Mouse (Mus musculus): ENCODE measurements around the gene Acot7. TPM values are rescaled to one million over a fixed set of nuclear protein-coding genes. Genes with fewer than 3 reads are reported as not detected.

Gene Acot7
- polyA plus RNA-seq, 1 experiment from 2014 or later, result 71.7 TPM

DNA sequence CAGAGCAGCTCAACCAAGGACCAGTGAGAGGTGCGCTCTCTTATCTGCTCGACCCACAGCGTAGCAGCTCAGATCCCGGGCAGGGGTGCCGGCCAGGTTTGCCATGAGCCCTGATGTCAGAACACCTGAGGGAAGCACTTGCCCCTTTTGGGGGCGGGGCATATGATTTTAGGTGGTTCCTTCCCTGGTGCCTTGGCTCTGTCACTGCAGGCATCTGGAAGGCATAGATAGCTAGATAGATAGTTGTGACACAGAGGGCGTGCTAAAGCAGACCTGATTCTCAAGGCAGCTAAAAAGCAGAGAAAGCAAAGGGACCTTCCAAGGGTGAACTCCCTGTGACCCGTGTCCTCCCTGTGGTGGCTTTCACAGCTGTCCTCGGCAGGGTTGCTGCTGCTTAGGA is 85.2 kb downstream of the Acot7 start:
- Histone ChIP-seq H3K4me3 (replicated peaks) (no peak overlapping the region), H3K9ac (no peak overlapping the region), H3K9me3 (replicated peaks) (no peaks in the 10 kb centered on the region), H3K36me3 (no peaks in the 10 kb centered on the region), H3K27me3 (no peaks in the 10 kb centered on the region), H3K4me1 (peaks cover 44% of the 10 kb centered on the region), H3K27ac (peak overlapping the region; percentile 54; the same call in 1 of the 2 replicates), H3K4me2 (no peak overlapping the region)
- ATAC-seq (replicated peaks; ENCODE audit: low FRiP score), result 0 out of 2 replicates have a peak, but pooled peaks have one; percentile 3
- 63% methylated on average over 9 of the region's 9 CpGs for WGBS

DNA sequence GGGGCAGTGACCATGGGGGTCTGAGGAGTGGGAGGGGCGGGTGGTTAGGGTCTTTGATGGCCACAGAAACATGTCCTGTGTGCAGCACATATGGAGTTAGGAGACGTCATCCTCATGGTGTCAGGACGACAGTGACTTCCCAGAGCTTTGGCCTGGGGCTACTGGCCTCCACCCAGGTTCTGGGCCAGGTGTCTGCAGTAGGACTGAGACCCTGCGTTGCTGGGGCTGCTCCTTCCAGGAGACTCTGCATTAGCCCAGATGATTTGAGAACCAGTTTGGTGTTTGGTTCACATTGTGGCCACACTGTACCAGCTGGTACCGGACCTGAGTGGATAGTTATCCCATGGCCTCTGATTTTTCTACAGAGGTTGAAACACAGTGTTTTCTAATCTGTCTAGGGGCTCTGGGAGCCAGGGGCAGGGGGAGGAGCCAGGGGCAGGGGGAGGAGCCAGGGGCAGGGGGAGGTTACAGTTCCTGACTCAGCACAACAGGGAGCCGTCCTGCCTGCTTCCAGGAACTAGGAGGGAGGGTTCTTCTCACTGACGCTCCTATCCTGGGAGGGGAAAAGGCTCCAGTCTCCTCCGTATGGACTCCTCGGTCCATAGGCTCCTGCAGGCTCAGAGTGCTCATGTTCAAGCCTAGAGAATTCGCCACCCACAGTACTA is 85.7 kb downstream of the Acot7 start:
- WGBS, result 28% methylated on average over 10 of the region's 10 CpGs

DNA sequence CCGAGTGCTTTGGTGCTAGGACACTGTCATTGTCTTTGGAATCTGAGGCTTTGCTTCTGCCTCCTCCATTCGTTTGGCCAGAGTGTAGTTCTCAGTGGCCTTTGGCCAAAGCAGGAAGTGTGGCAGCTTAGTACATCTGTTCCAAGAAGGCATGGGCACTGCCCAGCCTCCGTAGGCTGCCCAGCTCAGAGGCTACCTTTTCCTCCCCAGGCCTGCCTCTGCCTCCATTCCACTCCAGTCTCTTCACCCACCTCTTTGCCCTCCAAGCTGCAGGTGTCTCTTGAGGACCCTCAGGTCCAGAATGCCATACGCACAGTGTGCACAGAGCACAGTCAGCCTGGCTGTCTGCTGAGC is 86.2 kb downstream of the Acot7 start:
- no peaks in the 10 kb centered on the region for H3K27me3 ChIP-seq
- peak overlapping the region; percentile 54 for H3K27ac ChIP-seq
- H3K9me3 ChIP-seq (replicated peaks), result no peaks in the 10 kb centered on the region
- no peak overlapping the region for H3K9ac ChIP-seq
- H3K4me3 ChIP-seq (replicated peaks), result no peak overlapping the region
- H3K4me2 ChIP-seq, result peak overlapping the region; percentile 34
- H3K4me1 ChIP-seq, result peaks cover 44% of the 10 kb centered on the region
- WGBS, result 49% methylated on average over 4 of the region's 4 CpGs
- no peaks in the 10 kb centered on the region for H3K36me3 ChIP-seq
- peak; percentile 16; the same call in 1 of the 2 replicates for ATAC-seq (replicated peaks; ENCODE audit: low FRiP score)

More for the DNA sequence above, 85.7 kb downstream of the Acot7 start:
- H3K27ac ChIP-seq, result peak overlapping the region; percentile 54
- no peaks in the 10 kb centered on the region for H3K9me3 ChIP-seq (replicated peaks)
- peaks cover 44% of the 10 kb centered on the region for H3K4me1 ChIP-seq
- H3K27me3 ChIP-seq, result no peaks in the 10 kb centered on the region
- peak; percentile 76 for ATAC-seq (replicated peaks; ENCODE audit: low FRiP score)
- peak overlapping the region; percentile 34 for H3K4me2 ChIP-seq
- H3K4me3 ChIP-seq (replicated peaks), result no peak overlapping the region
- no peak overlapping the region for H3K9ac ChIP-seq
- H3K36me3 ChIP-seq, result no peaks in the 10 kb centered on the region

DNA sequence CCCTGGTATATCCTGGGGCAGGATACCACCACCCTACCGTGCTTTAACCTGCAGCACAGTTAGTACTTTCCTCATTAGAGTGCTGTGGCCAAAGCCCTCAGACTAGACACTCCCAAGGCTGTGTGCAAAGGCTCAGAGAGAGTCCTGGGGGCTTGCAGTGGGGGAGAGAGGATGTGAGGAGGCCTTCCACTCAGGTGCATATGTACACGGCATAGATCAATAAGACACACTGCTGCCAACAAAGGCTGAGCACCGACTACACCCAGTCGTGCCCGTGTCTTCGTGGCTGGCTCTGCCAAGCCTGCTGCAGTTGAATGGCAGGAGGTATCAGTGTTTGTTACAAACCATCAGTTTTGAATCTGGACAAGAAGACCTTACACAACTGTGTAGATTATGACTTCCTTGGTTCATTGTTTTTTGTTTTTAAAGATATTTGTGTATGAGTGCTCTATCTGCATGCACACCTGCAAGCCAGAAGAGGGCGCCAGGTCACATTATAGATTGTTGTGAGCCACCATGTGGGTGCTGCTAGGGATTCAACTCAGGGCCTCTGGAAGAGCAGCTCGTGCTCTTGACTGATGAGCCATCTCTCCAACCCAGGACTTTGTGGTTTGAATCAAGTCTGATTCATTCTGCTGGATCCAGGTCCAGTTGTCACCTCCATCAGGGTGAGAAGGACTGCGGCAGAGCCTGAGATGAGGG is 87.1 kb downstream of the Acot7 start:
- ATAC-seq (replicated peaks; ENCODE audit: low FRiP score), result no peak
- Histone ChIP-seq H3K27me3 (no peaks in the 10 kb centered on the region), H3K4me3 (replicated peaks) (no peak overlapping the region), H3K36me3 (no peaks in the 10 kb centered on the region), H3K4me2 (no peak overlapping the region), H3K9ac (no peak overlapping the region), H3K9me3 (replicated peaks) (no peaks in the 10 kb centered on the region), H3K27ac (no peak overlapping the region), H3K4me1 (peaks cover 44% of the 10 kb centered on the region)
- 90% methylated on average over 9 of the region's 9 CpGs for WGBS

DNA sequence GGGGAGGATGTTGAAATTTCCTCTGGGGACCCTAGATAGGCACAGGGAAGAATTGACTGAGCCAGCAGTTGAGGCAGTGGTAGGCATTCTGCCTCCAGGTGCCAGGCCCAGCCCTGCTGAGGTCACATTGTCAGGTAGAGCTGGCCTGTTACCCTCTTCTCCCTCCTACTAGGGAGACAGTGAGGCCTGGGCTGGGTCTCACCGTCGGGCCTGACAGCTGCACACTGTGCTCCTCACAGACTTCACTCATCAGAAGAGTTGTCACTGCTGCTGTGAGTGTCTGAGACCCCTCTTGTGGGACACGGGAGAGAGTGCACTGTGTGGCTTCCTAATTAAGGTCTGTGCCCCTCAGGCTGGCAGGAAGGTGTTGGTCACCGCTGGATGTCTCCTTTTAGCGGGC is 87.9 kb downstream of the Acot7 start:
- no peak overlapping the region for H3K4me2 ChIP-seq
- no peak overlapping the region for H3K4me3 ChIP-seq (replicated peaks)
- H3K9ac ChIP-seq, result no peak overlapping the region
- H3K4me1 ChIP-seq, result peaks cover 46% of the 10 kb centered on the region
- no peaks in the 10 kb centered on the region for H3K27me3 ChIP-seq
- H3K27ac ChIP-seq, result no peak overlapping the region
- no peak for ATAC-seq (replicated peaks; ENCODE audit: low FRiP score)
- 58% methylated on average over 5 of the region's 5 CpGs for WGBS
- H3K36me3 ChIP-seq, result no peaks in the 10 kb centered on the region
- H3K9me3 ChIP-seq (replicated peaks), result no peaks in the 10 kb centered on the region

DNA sequence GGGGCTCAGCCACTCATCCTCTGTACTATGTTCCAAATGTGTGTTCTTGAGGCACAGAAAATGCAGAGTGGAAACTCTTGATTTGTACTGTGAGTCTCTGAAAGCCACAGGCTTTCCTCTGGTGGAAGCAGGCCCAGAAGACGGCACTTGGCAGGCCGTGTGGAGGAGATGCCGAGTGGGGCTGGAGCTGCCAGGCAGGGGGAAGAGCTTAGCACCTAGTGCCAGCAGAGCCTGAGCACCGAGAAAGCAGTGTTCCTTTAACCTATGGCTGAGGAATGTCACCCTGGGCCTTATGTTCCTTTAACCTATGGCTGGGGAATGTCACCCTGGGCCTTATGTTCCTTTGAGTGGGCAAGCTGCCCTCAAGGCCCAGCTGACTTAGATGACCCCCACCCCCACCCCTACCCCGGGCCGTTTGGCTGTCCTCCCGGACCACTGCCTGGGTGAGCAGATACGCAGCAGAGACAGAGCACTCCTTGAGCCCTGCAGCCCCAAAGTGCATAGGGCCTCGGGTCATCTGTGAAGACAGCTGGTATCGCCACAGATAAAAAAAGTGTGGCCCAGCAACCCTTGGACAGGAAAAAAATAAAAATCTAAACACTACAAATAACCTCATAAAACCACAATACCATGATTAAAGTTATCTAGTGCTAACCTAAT is 88.4 kb downstream of the Acot7 start:
- no peak for ATAC-seq (replicated peaks; ENCODE audit: low FRiP score)
- Histone ChIP-seq H3K4me1 (peaks cover 45% of the 10 kb centered on the region), H3K4me3 (replicated peaks) (no peak overlapping the region), H3K27me3 (no peaks in the 10 kb centered on the region), H3K4me2 (no peak overlapping the region), H3K9ac (no peak overlapping the region), H3K36me3 (no peaks in the 10 kb centered on the region), H3K27ac (no peak overlapping the region), H3K9me3 (replicated peaks) (no peaks in the 10 kb centered on the region)
- 52% methylated on average over 10 of the region's 10 CpGs for WGBS

DNA sequence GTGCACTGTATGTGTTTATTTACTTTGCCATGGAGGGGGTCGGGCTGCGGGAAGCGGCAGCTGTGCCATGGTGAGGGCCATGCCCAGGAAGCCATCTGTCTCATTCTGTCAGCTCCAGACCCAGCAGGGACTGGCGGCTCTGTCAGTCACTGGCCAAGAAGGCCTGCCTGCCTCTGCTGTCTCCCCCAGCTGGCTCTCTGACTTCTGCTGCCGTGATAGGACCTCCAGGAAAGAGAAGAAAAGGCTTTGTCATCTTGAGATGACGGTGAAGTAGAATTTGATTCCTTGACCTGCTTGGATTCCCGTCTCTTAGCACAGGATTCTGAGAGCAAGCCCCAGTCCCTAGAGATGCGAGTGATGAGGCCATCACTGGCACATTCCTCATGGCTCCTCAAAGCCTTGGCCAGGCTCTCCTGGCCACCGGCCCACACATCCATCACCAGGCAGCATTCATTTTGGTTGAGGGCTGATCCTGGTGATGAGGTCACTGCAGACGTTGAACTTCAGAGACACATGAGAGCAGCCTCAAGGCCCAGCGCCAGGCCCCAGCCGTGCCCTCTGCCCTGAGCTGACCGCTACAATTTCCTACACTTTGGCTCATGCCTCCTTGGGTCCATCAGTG is 89.9 kb downstream of the Acot7 start:
- Histone ChIP-seq H3K27me3 (no peaks in the 10 kb centered on the region), H3K27ac (no peak overlapping the region), H3K9me3 (replicated peaks) (no peaks in the 10 kb centered on the region), H3K4me1 (peaks cover 45% of the 10 kb centered on the region), H3K36me3 (no peaks in the 10 kb centered on the region), H3K4me3 (replicated peaks) (no peak overlapping the region), H3K4me2 (no peak overlapping the region), H3K9ac (no peak overlapping the region)
- WGBS, result 65% methylated on average over 13 of the region's 13 CpGs
- ATAC-seq (replicated peaks; ENCODE audit: low FRiP score), result no peak

DNA sequence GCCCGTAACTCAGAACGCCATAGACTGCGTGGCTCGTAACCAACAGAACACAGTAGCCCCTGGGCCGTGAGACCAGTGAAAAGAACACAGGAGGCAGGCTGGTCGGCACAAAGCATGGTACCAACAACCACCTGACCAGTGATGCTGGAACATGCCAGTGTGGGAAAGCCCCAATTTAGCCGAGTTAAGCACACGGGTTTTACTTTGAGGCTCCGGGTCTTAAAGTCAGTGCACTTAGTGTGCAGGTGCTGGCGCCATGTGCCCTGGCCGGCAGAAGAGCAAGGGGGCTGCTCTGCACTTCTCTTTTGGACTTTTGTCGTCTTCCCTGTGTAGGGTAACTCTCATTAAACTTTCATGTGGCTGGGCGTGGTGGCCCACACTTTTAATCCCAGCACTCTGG is 92.0 kb downstream of the Acot7 start:
- no peaks in the 10 kb centered on the region for H3K36me3 ChIP-seq
- H3K4me1 ChIP-seq, result peaks cover 46% of the 10 kb centered on the region
- peaks cover 2% of the 10 kb centered on the region; the same call in 1 of the 2 replicates for H3K27me3 ChIP-seq
- H3K4me2 ChIP-seq, result no peak overlapping the region
- H3K9me3 ChIP-seq (replicated peaks), result no peaks in the 10 kb centered on the region
- no peak overlapping the region for H3K27ac ChIP-seq
- ATAC-seq (replicated peaks; ENCODE audit: low FRiP score), result no peak
- H3K9ac ChIP-seq, result no peak overlapping the region
- H3K4me3 ChIP-seq (replicated peaks), result no peak overlapping the region
- WGBS, result 90% methylated on average over 13 of the region's 13 CpGs

DNA sequence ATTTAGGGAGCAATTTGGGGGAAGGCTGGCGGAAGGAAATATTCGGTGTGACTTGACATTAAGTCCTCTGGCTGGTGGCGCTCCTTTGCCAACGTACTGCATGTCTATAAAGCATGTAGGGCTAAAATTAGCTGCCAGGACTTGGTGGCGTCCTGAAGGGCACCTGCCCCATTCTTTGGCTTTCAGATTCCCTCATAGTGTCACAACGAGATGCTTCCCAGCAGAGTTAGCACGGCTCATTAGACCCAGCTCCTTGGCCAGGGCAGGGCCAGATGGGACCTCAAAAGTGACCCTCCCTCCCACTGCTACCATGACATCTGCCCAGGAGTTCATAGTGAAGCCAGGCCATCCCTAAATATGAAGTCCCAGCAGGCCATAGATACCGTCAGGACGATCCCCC is 92.7 kb downstream of the Acot7 start:
- Histone ChIP-seq H3K9me3 (replicated peaks) (no peaks in the 10 kb centered on the region), H3K4me1 (peaks cover 52% of the 10 kb centered on the region), H3K36me3 (no peaks in the 10 kb centered on the region)

DNA sequence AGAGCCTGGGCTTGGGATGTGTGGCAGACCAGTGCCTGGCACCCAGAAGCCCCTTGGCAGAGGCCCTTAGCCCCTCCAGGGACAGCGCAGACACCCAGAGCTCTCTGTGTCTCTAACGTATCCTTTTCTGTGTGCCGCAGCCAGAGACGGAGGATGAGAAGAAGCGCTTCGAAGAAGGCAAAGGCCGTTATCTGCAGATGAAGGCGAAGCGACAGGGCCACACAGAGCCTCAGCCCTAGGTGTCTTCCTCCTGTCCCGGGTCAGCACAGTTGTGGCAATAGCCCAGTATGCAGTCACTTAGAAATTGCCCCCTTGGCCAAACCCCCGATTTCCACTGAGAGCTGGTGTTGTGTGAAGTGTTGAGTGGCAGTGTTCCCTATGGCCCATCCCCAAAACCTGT is 93.4 kb downstream of the Acot7 start:
- H3K27me3 ChIP-seq, result peaks cover 12% of the 10 kb centered on the region
- H3K4me2 ChIP-seq, result no peak overlapping the region
- peaks cover 54% of the 10 kb centered on the region for H3K4me1 ChIP-seq
- H3K9me3 ChIP-seq (replicated peaks), result no peaks in the 10 kb centered on the region
- no peak overlapping the region for H3K27ac ChIP-seq
- 92% methylated on average over 11 of the region's 11 CpGs for WGBS
- no peak overlapping the region for H3K4me3 ChIP-seq (replicated peaks)
- H3K9ac ChIP-seq, result no peak overlapping the region
- H3K36me3 ChIP-seq, result no peaks in the 10 kb centered on the region
- no peak for ATAC-seq (replicated peaks; ENCODE audit: low FRiP score)

More for the DNA sequence above, 92.7 kb downstream of the Acot7 start:
- Histone ChIP-seq H3K27ac (no peak overlapping the region), H3K27me3 (peaks cover 9% of the 10 kb centered on the region), H3K4me2 (no peak overlapping the region), H3K9ac (no peak overlapping the region), H3K4me3 (replicated peaks) (no peak overlapping the region)
- no peak for ATAC-seq (replicated peaks; ENCODE audit: low FRiP score)
- 74% methylated on average over 9 of the region's 9 CpGs for WGBS

DNA sequence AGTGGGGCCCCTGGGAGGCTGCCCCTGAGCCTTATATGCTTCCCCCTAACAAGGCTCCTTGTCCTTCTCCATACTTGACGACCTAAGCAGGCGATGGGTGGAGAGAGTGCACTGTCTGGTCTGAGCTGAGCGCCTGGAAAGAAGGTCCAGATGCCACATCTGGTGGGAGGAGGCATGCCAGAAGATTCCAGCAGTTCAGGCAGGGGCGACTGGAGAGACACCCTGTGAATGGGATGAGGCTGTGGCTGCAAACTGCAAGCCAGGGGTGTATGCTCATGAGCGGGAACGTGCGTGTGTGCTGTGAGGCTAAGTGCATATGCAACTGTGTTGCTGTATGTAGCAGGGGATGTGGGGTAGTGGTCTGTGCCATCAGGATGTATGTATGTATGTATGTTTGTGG is 94.1 kb downstream of the Acot7 start:
- no peaks in the 10 kb centered on the region for H3K9me3 ChIP-seq (replicated peaks)
- no peak overlapping the region for H3K4me3 ChIP-seq (replicated peaks)
- H3K4me2 ChIP-seq, result no peak overlapping the region
- no peaks in the 10 kb centered on the region for H3K36me3 ChIP-seq
- peaks cover 16% of the 10 kb centered on the region for H3K27me3 ChIP-seq
- ATAC-seq (replicated peaks; ENCODE audit: low FRiP score), result no peak
- H3K27ac ChIP-seq, result peak overlapping the region; percentile 90
- 61% methylated on average over 7 of the region's 7 CpGs for whole genome bisulfite sequencing
- no peak overlapping the region for H3K9ac ChIP-seq
- H3K4me1 ChIP-seq, result peaks cover 59% of the 10 kb centered on the region
